Mouse (Mus musculus) kidney, adult 2 months (tissue): Measurements from ENCODE around the gene Acbd3.

Experiments
- CTCF ChIP-seq: fragments of 200-500 bp; conservative IDR thresholded peaks from 2 replicates; pipeline ENCODE4 v1.5.1; 2011; ENCODE audit warnings: low read depth, mild to moderate bottlenecking, control low read depth, low read length, moderate library complexity, mixed read lengths; ENCODE audit not compliant: insufficient read depth, insufficient read length
- POLR2A ChIP-seq: fragments of 200-500 bp; IDR thresholded peaks from one replicate; pipeline ENCODE4 v1.6.1; 2011; ENCODE audit warnings: low read depth, low read length, control low read depth

GRCm38 (mm10) chr1:180725704-180726179 is at the start of gene Acbd3:
- TF ChIP-seq POLR2A (peak; percentile 74), CTCF (no peak)
